Mouse (Mus musculus) heart, postnatal 14 days (tissue): ENCODE data around the gene Fbxl7. TPM values are rescaled to one million over a fixed set of nuclear protein-coding genes. Genes with fewer than 3 reads are reported as not detected.

Source experiments
- DNase-seq, 2 experiments: peaks; one replicate each; pipeline ENCODE4 v3.0.0; 2021 to 2022
- intact Hi-C: fragments of 180-260 bp; cut with DNase I; formaldehyde crosslinking; loops from one replicate; pipeline ENCODE4 v1.15.1; 2025
- total RNA-seq, 2 experiments: library from RNA; stranded (reverse); gene quantifications; 2 replicates each; pipeline ENCODE4 v1.2.3; 2021

Gene Fbxl7
- total RNA-seq, 2 experiments from 2014 or later: 6.0 to 6.6 TPM

DNA sequence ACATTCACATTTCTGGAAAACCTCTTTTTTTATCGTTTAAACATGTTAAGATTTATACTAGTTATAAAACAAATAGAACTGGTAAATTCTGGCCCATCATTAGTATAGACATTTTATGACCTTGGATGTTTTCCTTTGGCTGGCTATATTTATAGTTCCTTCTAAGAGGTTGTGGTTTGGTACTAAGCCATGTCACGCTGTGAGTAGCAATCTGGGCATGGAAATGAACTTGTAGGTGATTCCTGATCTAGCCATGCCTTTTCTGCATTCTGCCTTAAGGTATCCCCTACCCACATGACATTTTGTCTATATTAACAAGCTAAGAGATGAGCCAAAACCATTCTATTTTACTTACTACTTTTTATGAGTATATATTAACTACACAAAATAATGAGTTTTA lies 329.3 kb downstream of the Fbxl7 start:
- intact Hi-C loops: no loop called here
- DNase-seq: no peak

DNA sequence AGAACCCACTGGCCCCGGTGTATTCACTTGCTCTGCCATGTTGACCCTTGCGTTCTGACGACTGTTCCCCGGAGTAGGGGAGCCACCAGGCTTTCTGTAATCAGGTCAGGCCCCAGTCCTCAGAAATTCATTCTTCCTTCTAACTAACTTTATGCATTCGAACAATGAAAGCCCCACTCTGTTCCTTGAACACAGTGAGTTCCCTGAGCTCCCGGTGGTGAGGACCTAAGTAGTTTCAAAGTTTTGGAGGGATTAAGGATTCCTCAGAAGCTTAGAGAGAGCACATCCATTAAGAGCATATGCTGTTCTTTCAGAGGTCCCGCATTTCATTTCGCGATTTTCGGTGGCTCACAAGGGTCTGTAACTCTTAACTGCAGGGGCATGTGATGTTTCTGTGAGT lies 341.8 kb downstream of the Fbxl7 start:
- DNase-seq: no peak
- intact Hi-C loops: no loop called here

DNA sequence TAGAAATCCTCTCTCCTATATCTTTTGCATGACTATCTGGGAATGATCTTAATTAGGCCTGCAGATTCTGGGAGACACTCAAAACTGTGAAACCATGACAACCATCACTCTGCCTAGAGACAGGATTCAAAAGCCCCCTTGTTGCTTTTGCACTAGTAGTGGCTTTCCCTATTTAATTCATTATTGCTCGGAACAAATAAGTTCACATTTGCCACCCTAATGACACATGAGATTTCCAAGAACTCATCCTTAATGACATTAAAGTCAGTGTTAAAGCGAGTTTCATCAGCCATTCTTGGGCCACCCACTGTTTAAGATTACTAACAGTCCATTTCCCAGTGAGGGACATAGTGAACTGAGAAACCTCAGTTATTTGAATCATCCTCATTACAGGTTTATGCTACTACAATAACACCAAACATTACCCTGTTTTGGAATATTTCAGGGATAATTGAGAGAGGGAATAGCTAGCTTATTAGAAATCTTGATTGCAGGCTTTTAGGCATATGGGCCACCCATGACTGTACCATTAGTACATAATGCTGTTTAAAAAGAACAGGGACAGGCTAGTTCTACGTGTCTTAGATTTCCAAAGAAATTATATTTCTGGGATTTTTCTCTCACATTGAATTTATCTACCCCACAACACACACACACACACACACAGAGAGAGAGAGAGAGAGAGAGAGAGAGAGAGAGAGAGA lies 361.2 kb downstream of the Fbxl7 start:
- no peak for DNase-seq
- intact Hi-C loops: no loop called here

DNA sequence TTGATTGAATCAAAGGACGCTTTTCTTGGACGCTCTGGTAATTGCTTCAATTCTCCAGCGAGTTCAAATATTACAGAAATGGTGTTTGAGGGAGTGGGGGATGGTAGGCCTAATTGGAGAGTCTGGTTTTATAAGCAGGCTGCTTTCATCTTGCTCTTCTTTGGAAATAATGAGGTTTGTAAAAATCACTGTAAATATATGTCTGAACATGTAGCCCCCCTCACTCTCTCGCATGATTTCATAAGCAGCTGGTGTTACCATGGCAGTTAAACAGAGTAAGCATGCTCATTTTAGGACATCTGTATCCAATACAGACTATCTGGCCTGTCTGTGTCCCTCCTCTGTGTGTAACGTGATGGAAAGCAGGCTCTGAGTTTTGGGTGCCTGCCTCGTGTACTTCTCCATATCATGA lies 376.2 kb downstream of the Fbxl7 start:
- peak in 1 of 2 experiments; percentile 10 for DNase-seq
- intact Hi-C loops: no loop called here

DNA sequence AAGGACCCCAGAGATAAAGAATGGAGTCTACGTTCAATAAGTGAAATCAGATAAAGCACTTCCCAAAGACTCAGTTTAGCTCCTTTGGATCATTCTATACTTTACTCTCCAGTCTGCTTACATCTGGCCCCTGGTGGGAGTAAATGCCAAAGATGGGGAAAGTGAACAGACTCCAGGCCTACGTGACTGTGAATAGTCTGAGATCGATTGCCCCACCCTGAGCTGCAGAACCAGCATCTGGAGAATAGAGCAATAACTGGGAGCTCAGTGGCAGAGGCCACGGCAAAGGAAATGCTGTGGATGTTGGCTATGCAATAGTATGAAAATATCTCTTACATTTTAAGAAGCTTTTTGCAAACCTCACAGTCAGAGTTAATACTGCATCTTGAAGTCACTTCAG lies 394.4 kb downstream of the Fbxl7 start:
- DNase-seq: no peak
- intact Hi-C loops: no loop called here
